Mouse (Mus musculus) frontal cortex, postnatal 14 days (tissue): ENCODE measurements at regions not wholly inside any gene's neighbourhood (a gene's known extent, or its start where the extent isn't known, plus 50 kb on each side); places are given as distances from the start of the nearest gene placed in this dataset.
A peak's percentile ranks its signal among the peaks of the same experiment; 100 is the strongest.

Experiments
- DNase-seq, 2 experiments: peaks; one replicate each; pipeline ENCODE4 v3.0.0; 2022; ENCODE audit warnings: low spot score in 2 of 2

- DNase-seq: no peak
These were observed 258.6 kb upstream of the Prok2 start for GRCm38 (mm10) chr6:99984856-99985224.

- no peak for DNase-seq
These were observed 258.1 kb upstream of the Prok2 start for GRCm38 (mm10) chr6:99984057-99984855.

- no peak for DNase-seq
These were observed 253.4 kb upstream of the Prok2 start for GRCm38 (mm10) chr6:99979614-99980013.

GRCm38 (mm10) chr6:99978164-99978746 lies 252.1 kb upstream of the Prok2 start:
- no peak for DNase-seq

GRCm38 (mm10) chr6:99976144-99976543 lies 250.0 kb upstream of the Prok2 start:
- DNase-seq: no peak

- DNase-seq: no peak
These were observed 249.3 kb upstream of the Prok2 start for GRCm38 (mm10) chr6:99975486-99975885.

- DNase-seq: no peak
These were observed 248.3 kb upstream of the Prok2 start for GRCm38 (mm10) chr6:99974464-99974863.

GRCm38 (mm10) chr6:99971376-99971775 lies 245.2 kb upstream of the Prok2 start:
- peak; percentile 31 to 63 for DNase-seq

GRCm38 (mm10) chr6:99968889-99969288 lies 242.7 kb upstream of the Prok2 start:
- peak; percentile 46 to 49 for DNase-seq

GRCm38 (mm10) chr6:99967465-99967864 lies 241.3 kb upstream of the Prok2 start:
- no peak for DNase-seq

GRCm38 (mm10) chr6:99964540-99964939 lies 238.3 kb upstream of the Prok2 start:
- DNase-seq: no peak

- DNase-seq: no peak
These were observed 237.8 kb upstream of the Prok2 start for GRCm38 (mm10) chr6:99964007-99964406.

- no peak for DNase-seq
These were observed 233.2 kb upstream of the Prok2 start for GRCm38 (mm10) chr6:99959371-99959770.

GRCm38 (mm10) chr6:99954832-99955830 lies 228.9 kb upstream of the Prok2 start:
- no peak for DNase-seq

GRCm38 (mm10) chr6:99953980-99954776 lies 228.0 kb upstream of the Prok2 start:
- DNase-seq: no peak

GRCm38 (mm10) chr6:99950811-99951210 lies 224.6 kb upstream of the Prok2 start:
- no peak for DNase-seq

GRCm38 (mm10) chr6:99946917-99947316 lies 220.7 kb upstream of the Prok2 start:
- DNase-seq: no peak

GRCm38 (mm10) chr6:99946481-99946880 lies 220.3 kb upstream of the Prok2 start:
- no peak for DNase-seq

GRCm38 (mm10) chr6:99945691-99946090 lies 219.5 kb upstream of the Prok2 start:
- no peak for DNase-seq

- DNase-seq: no peak
These were observed 216.8 kb upstream of the Prok2 start for GRCm38 (mm10) chr6:99942958-99943357.

- DNase-seq: no peak
These were observed 213.9 kb upstream of the Prok2 start for GRCm38 (mm10) chr6:99940118-99940517.
